Mouse (Mus musculus) kidney, embryonic 15.5 days (tissue): ENCODE measurements around the gene Maml1. TPM values are rescaled to one million over a fixed set of nuclear protein-coding genes. Genes with fewer than 3 reads are reported as not detected.
A peak's percentile ranks its signal among the peaks of the same experiment; 100 is the strongest.

Experiments used
- ATAC-seq: fragments of 200-750 bp; cut with Nextera tagmentation; replicated peaks from 2 replicates; pipeline ENCODE4 v1.8.0; 2017; ENCODE audit warnings: moderate TSS enrichment; ENCODE audit not compliant: low FRiP score
- H3K27ac ChIP-seq: fragments of 300-500 bp; sonication (generic); 2 replicates; pipeline ENCODE4 v1.5.1; 2015; ENCODE audit warnings: mild to moderate bottlenecking, inconsistent platforms
- H3K27me3 ChIP-seq: fragments of 300-500 bp; sonication (generic); 2 replicates; pipeline ENCODE4 v1.6.1; 2015; ENCODE audit warnings: inconsistent platforms
- H3K36me3 ChIP-seq: fragments of 300-500 bp; sonication (generic); 2 replicates; pipeline ENCODE4 v1.6.1; 2015; ENCODE audit warnings: inconsistent platforms
- H3K4me1 ChIP-seq: fragments of 300-500 bp; sonication (generic); 2 replicates; pipeline ENCODE4 v1.6.1; 2015; ENCODE audit warnings: inconsistent platforms
- H3K4me2 ChIP-seq: fragments of 300-500 bp; sonication (generic); 2 replicates; pipeline ENCODE4 v1.6.1; 2015; ENCODE audit warnings: moderate library complexity, mild to moderate bottlenecking, inconsistent platforms
- H3K4me3 ChIP-seq: fragments of 300-500 bp; sonication (generic); replicated peaks from 2 replicates; pipeline ENCODE4 v1.5.1; 2015; ENCODE audit warnings: mild to moderate bottlenecking, inconsistent platforms
- H3K9ac ChIP-seq: fragments of 300-500 bp; sonication (generic); 2 replicates; pipeline ENCODE4 v1.6.1; 2015; ENCODE audit warnings: mild to moderate bottlenecking, inconsistent platforms
- H3K9me3 ChIP-seq: fragments of 300-500 bp; sonication (generic); replicated peaks from 2 replicates; pipeline ENCODE4 v1.6.1; 2016; ENCODE audit warnings: inconsistent platforms
- WGBS: fragments of 180-500 bp; shearing (Covaris S2); methylation state at CpG from one replicate; pipeline ENCODE4 v1.1.7; 2015; ENCODE audit warnings: mixed read lengths; 5-methylcytosine and 5-hydroxymethylcytosine counted together
- polyA plus RNA-seq: library from polyadenylated mRNA; unstranded; fragments of >200 nt; fragmentation: Nextera tagmentation; extraction: Ambion mirVana; gene quantifications from 2 replicates; pipeline ENCODE4 v1.2.1, GENCODE M21; 2015

The Maml1 gene
- polyA plus RNA-seq, 1 experiment from 2014 or later, result 5.8 TPM

DNA sequence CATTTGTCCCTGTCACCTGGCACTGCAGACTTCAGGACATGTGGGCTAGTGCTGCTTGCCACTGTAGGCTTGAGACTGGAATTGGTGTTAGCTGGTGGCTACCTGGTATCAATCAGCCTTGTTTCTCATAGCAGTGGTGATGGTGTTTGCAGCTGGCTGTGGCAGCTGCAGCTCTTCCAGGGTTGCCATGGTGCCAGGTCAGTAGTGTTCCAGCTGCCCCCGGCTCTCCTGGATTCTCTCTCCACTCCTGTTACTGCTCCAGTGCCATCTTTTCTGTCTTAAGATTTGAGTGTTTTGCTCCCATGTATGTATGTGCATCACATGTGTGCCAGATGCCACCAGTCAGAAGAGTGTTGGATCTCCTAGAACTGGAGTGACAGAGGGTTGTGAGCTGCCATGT, 38.7 kb downstream of the Maml1 start:
- WGBS, result 48% methylated on average over 1 of the region's 1 CpGs
- no peak overlapping the region for H3K4me2 ChIP-seq
- ATAC-seq, result no peak
- peaks cover 29% of the 10 kb centered on the region for H3K4me1 ChIP-seq
- peaks cover 25% of the 10 kb centered on the region for H3K36me3 ChIP-seq
- H3K4me3 ChIP-seq, result no peak overlapping the region
- H3K27me3 ChIP-seq, result no peaks in the 10 kb centered on the region
- H3K9me3 ChIP-seq, result no peaks in the 10 kb centered on the region
- H3K9ac ChIP-seq, result no peak overlapping the region
- peak overlapping the region; percentile 84; the same call in 1 of the 2 replicates for H3K27ac ChIP-seq

- no peak overlapping the region for H3K9ac ChIP-seq
- H3K4me1 ChIP-seq, result peaks cover 29% of the 10 kb centered on the region
- WGBS, result 37% methylated on average over 11 of the region's 11 CpGs
- H3K9me3 ChIP-seq, result no peaks in the 10 kb centered on the region
- ATAC-seq, result peak; percentile 57
- H3K36me3 ChIP-seq, result peaks cover 19% of the 10 kb centered on the region
- no peak overlapping the region for H3K4me3 ChIP-seq
- peak overlapping the region; percentile 84 for H3K27ac ChIP-seq
- H3K27me3 ChIP-seq, result no peaks in the 10 kb centered on the region
- no peak overlapping the region for H3K4me2 ChIP-seq
These were observed 39.3 kb downstream of the Maml1 start for GRCm38 (mm10) chr11:50252684-50253265.

GRCm38 (mm10) chr11:50252166-50252565, 39.9 kb downstream of the Maml1 start:
- 38% methylated on average over 3 of the region's 3 CpGs for WGBS
- H3K9ac ChIP-seq, result no peak overlapping the region
- peak overlapping the region; percentile 84 for H3K27ac ChIP-seq

DNA sequence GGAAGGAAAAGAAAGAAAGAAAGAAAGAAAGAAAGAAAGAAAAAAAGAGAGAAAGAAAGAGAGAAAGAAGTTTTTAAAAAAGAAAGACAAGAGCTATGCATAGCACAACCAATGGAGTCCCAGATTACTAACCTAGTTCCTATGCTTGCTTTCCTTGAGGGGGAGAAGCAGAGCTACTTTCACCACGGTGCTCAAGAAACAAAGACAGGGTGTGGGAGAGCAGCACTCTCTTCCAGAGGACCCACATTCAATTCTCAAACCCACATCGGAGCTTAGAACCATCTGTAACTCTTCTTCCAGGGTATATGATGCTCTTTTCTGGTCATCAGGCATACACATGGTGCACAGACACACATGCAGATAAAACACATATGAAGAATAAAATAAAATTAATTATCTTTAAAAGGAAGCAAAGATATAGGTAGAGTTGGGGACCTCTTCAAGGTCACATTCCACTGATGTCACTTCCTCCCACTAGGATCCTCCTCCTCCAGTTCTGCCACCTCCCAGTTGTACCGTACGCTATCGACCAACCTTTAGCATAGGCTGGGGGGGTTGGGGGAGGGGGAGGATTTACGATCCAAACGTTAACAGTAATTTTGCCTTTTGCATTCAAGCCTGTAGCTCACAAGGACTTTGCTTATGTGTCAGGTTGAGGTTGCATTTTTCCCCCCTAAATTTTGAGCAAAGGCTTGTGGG, 43.5 kb downstream of the Maml1 start:
- H3K4me3 ChIP-seq, result no peak overlapping the region
- H3K27ac ChIP-seq, result no peak overlapping the region
- no peak overlapping the region for H3K9ac ChIP-seq
- ATAC-seq, result no peak
- no peak overlapping the region for H3K4me2 ChIP-seq
- H3K9me3 ChIP-seq, result no peaks in the 10 kb centered on the region
- WGBS, result 57% methylated on average over 7 of the region's 7 CpGs
- H3K36me3 ChIP-seq, result no peaks in the 10 kb centered on the region
- H3K27me3 ChIP-seq, result no peaks in the 10 kb centered on the region
- H3K4me1 ChIP-seq, result peaks cover 23% of the 10 kb centered on the region

More at GRCm38 (mm10) chr11:50252166-50252565, 39.9 kb downstream of the Maml1 start:
- Histone ChIP-seq H3K9me3 (no peaks in the 10 kb centered on the region), H3K36me3 (peaks cover 13% of the 10 kb centered on the region), H3K4me3 (no peak overlapping the region), H3K27me3 (no peaks in the 10 kb centered on the region), H3K4me1 (peaks cover 29% of the 10 kb centered on the region), H3K4me2 (no peak overlapping the region)
- ATAC-seq, result peak; percentile 19; the same call in 1 of the 2 replicates

GRCm38 (mm10) chr11:50245269-50245668, 46.8 kb downstream of the Maml1 start:
- no peaks in the 10 kb centered on the region for H3K4me1 ChIP-seq
- no peak overlapping the region for H3K4me2 ChIP-seq
- no peak overlapping the region for H3K27ac ChIP-seq
- ATAC-seq, result no peak
- no peaks in the 10 kb centered on the region for H3K36me3 ChIP-seq
- WGBS, result 67% methylated on average over 5 of the region's 5 CpGs
- H3K9ac ChIP-seq, result no peak overlapping the region
- H3K27me3 ChIP-seq, result no peaks in the 10 kb centered on the region
- no peak overlapping the region for H3K4me3 ChIP-seq
- no peaks in the 10 kb centered on the region for H3K9me3 ChIP-seq

- H3K4me3 ChIP-seq, result no peak overlapping the region
- H3K4me2 ChIP-seq, result no peak overlapping the region
- no peak for ATAC-seq
- no peaks in the 10 kb centered on the region for H3K36me3 ChIP-seq
- no peaks in the 10 kb centered on the region for H3K9me3 ChIP-seq
- H3K4me1 ChIP-seq, result no peaks in the 10 kb centered on the region
- H3K27me3 ChIP-seq, result no peaks in the 10 kb centered on the region
- WGBS, result 77% methylated on average over 6 of the region's 6 CpGs
- H3K27ac ChIP-seq, result no peak overlapping the region
- H3K9ac ChIP-seq, result no peak overlapping the region
These were observed 48.2 kb downstream of the Maml1 start for GRCm38 (mm10) chr11:50243926-50244325.

- no peak overlapping the region for H3K4me2 ChIP-seq
- ATAC-seq, result no peak
- peaks cover 20% of the 10 kb centered on the region for H3K27me3 ChIP-seq
- H3K36me3 ChIP-seq, result no peaks in the 10 kb centered on the region
- no peak overlapping the region for H3K9ac ChIP-seq
- H3K27ac ChIP-seq, result no peak overlapping the region
- WGBS, result 85% methylated on average over 7 of the region's 7 CpGs
- H3K9me3 ChIP-seq, result no peaks in the 10 kb centered on the region
- H3K4me3 ChIP-seq, result no peak overlapping the region
- peaks cover 21% of the 10 kb centered on the region for H3K4me1 ChIP-seq
These were observed 51.7 kb downstream of the Maml1 start for GRCm38 (mm10) chr11:50240235-50240911.

DNA sequence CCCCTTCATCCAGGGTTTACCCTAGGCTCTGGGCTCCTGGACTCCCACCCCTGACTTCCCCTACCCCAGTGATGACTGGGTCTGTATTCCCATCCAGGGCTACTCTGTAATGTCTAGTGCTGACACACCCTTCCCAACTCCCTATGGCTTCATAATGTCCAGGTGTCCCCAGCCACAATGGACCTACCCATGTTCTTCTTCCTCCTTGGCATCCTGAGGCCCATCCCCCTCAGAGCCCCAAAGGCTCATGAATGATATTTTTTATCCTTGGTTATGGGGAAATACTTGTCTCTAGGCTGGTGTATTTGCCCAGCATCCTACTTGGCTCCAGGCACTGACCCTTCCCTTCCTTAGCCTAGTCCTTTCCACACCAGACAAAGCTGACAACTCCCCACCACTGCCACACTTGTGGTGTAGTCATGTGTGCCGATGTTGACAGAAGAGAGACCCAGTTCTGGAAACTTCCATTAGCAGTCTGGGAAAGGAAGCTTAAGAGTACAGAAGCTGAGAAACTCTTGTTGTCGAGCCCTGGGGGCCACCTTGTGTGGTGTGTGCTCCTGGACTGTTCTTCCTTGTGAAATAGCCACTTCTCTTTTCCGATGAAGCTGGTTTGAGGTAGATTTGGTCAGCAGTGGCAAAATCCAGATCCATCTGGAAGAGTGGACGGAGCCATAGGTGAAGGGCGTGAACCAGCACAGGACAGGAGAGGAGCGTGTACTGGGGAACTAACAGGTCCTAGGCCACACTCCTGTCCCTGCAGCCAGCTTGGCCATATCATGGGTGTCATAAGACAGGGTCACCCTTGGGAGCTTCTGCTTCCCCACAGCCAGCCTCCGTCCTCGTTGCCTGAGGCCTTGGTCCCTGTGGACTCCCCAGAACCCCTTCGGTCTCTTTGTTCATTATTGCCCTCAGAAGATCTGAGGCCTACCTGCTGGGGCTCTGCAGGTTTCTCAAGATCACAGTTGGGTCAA, 53.0 kb downstream of the Maml1 start:
- no peak overlapping the region for H3K4me3 ChIP-seq
- no peaks in the 10 kb centered on the region for H3K9me3 ChIP-seq
- no peak overlapping the region for H3K9ac ChIP-seq
- WGBS, result 91% methylated on average over 9 of the region's 9 CpGs
- peaks cover 12% of the 10 kb centered on the region for H3K36me3 ChIP-seq
- no peak overlapping the region for H3K4me2 ChIP-seq
- peaks cover 21% of the 10 kb centered on the region for H3K4me1 ChIP-seq
- no peak for ATAC-seq
- no peak overlapping the region for H3K27ac ChIP-seq
- peaks cover 20% of the 10 kb centered on the region for H3K27me3 ChIP-seq

GRCm38 (mm10) chr11:50238324-50238723, 53.8 kb downstream of the Maml1 start, which contains the start of gene Ltc4s:
Gene Ltc4s (minus strand): TSS chr11:50238616.
- 43% methylated on average over 10 of the region's 10 CpGs for WGBS
- no peak within 1 kb of the TSS for H3K27ac ChIP-seq
- peak within 1 kb of the TSS; percentile 66 for H3K4me3 ChIP-seq
- ATAC-seq, result no peak
- H3K9ac ChIP-seq, result 0 out of 2 replicates have a peak within 1 kb of the TSS, but pooled peaks have one; percentile 21
- no peaks in the 10 kb centered on the region for H3K9me3 ChIP-seq
- peaks cover 20% of the 10 kb centered on the region for H3K36me3 ChIP-seq
- peaks cover 21% of the 10 kb centered on the region for H3K4me1 ChIP-seq
- peaks cover 20% of the 10 kb centered on the region for H3K27me3 ChIP-seq
- H3K4me2 ChIP-seq, result peak within 1 kb of the TSS; percentile 98

DNA sequence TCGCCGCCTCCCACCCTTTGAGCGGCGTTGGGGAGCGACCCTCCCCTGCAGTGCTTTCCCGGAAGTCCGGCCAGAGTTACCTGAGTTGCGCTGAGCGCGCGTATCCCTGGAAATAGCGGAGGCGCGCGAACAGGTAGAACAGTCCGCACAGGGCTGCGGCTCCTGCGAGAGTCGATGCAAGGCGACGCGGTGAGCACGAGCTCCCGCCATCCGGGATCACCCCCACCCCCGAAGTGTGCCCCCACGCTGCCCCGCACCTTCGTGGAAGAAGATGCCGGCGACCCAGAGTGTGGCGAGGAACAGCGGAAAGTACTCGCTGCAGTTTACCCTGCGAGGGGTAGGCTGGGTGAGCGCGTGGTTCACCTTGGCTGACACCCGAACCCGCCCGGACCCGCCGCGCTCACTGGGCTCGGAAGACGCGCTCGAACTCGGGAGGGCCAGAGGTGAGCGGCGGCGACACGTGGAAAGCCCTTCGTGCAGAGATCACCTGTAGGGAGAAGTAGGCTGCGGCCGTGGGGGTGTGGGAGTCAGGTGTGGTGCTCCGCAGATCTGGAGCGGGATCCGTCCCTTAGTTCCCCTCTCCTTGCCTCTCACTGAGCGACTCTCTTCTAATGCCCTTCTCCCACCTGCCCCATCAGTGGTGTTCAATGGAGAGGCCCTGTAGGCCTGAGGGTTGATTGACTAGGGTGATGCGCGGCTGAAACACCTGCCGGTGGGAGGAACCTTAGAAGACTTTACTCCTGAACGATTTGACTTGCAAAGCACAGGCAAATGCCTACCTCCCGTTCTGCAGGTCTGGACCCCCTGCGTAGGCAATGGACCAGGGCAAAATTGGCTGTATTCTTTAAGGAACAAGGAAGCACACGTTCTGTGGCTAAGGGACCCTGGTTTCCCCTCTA, 54.9 kb downstream of the Maml1 start:
- no peak overlapping the region for H3K27ac ChIP-seq
- H3K4me2 ChIP-seq, result peak overlapping the region; percentile 98
- peaks cover 31% of the 10 kb centered on the region for H3K36me3 ChIP-seq
- H3K4me3 ChIP-seq, result peak overlapping the region; percentile 66
- peaks cover 21% of the 10 kb centered on the region for H3K4me1 ChIP-seq
- no peaks in the 10 kb centered on the region for H3K9me3 ChIP-seq
- WGBS, result 2% methylated on average over 66 of the region's 66 CpGs
- peak overlapping the region; percentile 48 for H3K9ac ChIP-seq
- H3K27me3 ChIP-seq, result peaks cover 20% of the 10 kb centered on the region
- peak; percentile 59 for ATAC-seq

- whole genome bisulfite sequencing, result under 1% methylated on average over 26 of the region's 27 CpGs
- no peak overlapping the region for H3K27ac ChIP-seq
These were observed 55.6 kb downstream of the Maml1 start for GRCm38 (mm10) chr11:50236540-50236936.

More at GRCm38 (mm10) chr11:50236540-50236936, 55.6 kb downstream of the Maml1 start:
- peak overlapping the region; percentile 98 for H3K4me2 ChIP-seq
- H3K36me3 ChIP-seq, result peaks cover 38% of the 10 kb centered on the region
- peak; percentile 93 for ATAC-seq
- peaks cover 23% of the 10 kb centered on the region for H3K4me1 ChIP-seq
- peak overlapping the region; percentile 66 for H3K4me3 ChIP-seq
- peaks cover 20% of the 10 kb centered on the region for H3K27me3 ChIP-seq
- H3K9ac ChIP-seq, result peak overlapping the region; percentile 49
- H3K9me3 ChIP-seq, result no peaks in the 10 kb centered on the region
